Mouse (Mus musculus) midbrain, embryonic 10.5 days (tissue): ENCODE data around the gene Tmem59l. TPM values are rescaled to one million over a fixed set of nuclear protein-coding genes. Genes with fewer than 3 reads are reported as not detected.
"Not testable (repeated sequence)": the region's sequence is repeated elsewhere in the genome, so short reads cannot be mapped to it uniquely, and the experiment has no call there.

Experiments
- DNase-seq: peaks from one replicate; pipeline ENCODE4 v3.0.0-alpha.2; 2017; ENCODE audit warnings: low spot score
- H3K27ac ChIP-seq: fragments of 300-500 bp; sonication (generic); replicated peaks from 2 replicates; pipeline ENCODE4 v1.5.1; 2016; ENCODE audit warnings: mild to moderate bottlenecking
- H3K27me3 ChIP-seq: fragments of 300-500 bp; sonication (generic); 2 replicates; pipeline ENCODE4 v1.6.1; 2016; ENCODE audit warnings: low read depth, mild to moderate bottlenecking; ENCODE audit not compliant: poor library complexity, severe bottlenecking
- H3K36me3 ChIP-seq: fragments of 300-500 bp; sonication (generic); 2 replicates; pipeline ENCODE4 v1.6.1; 2016; ENCODE audit warnings: mild to moderate bottlenecking, moderate library complexity
- H3K4me1 ChIP-seq: fragments of 300-500 bp; sonication (generic); 2 replicates; pipeline ENCODE4 v1.6.1; 2016
- H3K4me3 ChIP-seq: fragments of 300-500 bp; sonication (generic); 2 replicates; pipeline ENCODE4 v1.5.1; 2016; ENCODE audit warnings: mild to moderate bottlenecking, moderate library complexity
- H3K9me3 ChIP-seq: fragments of 300-500 bp; sonication (generic); replicated peaks from 2 replicates; pipeline ENCODE4 v1.6.1; 2016; ENCODE audit warnings: mild to moderate bottlenecking
- WGBS: fragments of 180-500 bp; shearing (Covaris S2); methylation state at CpG from one replicate; pipeline ENCODE4 v1.1.7; 2016; 5-methylcytosine and 5-hydroxymethylcytosine counted together
- polyA plus RNA-seq: library from polyadenylated mRNA; unstranded; fragments of >200 nt; fragmentation: Nextera tagmentation; extraction: Ambion mirVana; gene quantifications from 2 replicates; pipeline ENCODE4 v1.2.1, GENCODE M21; 2016

Tmem59l gene
- polyA plus RNA-seq, 1 experiment from 2014 or later: 7.9 TPM

DNA sequence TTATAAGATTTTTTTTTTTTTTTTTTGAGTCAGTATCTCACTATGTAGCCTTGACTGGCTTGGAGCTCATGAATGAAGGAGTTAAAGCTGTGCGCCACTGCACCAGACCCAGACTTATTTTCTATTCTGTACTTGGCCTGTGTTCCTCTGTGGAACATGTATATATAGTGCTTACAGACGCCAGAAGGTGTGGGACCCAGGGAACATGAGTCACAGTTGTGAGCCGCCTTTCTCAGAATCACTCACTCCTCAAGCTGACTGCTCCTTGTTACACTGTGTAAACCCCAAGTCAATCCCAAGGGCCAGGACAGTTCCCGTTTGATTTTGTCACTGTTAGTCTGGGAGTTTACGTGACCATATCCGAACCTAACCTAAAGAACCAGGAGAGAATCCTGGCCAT, 31.9 kb upstream of the Tmem59l start:
- Histone ChIP-seq H3K4me1 (peaks cover 24% of the 10 kb centered on the region), H3K27me3 (no peaks in the 10 kb centered on the region), H3K27ac (no peak overlapping the region), H3K9me3 (no peaks in the 10 kb centered on the region), H3K36me3 (peaks cover 58% of the 10 kb centered on the region), H3K4me3 (no peak overlapping the region)
- no peak for DNase-seq
- WGBS: 90% methylated on average over 6 of the region's 6 CpGs

DNA sequence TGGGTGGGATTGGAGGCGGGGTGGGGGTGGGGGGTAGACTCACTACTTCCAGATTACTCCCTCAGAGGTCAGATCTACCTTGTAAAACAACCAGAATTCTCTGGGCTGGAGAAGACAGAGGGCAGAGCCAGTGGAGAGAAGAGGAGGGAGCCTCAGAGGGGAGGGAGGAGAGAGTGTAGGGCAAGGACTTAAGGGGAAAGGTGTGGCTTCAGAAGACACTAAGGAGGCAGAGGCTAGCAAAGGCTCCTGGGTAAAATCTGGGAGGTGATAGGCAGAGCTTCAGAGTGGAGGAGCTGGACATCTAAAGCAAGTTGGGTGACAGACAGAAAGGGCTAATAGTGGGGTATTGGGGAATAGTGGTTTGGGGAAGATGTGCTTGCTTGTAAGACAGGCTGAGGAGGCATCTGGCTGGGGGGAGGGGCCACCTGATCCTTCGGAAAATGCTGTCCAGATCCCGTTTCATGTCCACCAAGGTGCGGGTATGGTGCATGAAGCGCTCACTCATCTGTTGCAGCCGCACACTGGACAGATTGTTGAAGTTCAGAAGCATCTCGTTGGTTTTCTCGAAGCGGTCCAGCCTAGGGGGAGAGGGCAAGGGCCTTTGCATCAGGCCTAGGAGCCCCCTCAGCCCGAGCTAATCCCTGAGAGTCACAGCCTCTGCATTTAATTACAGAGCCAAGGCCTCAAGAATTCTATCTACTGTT, 30.9 kb upstream of the Tmem59l start:
- Histone ChIP-seq H3K36me3 (peaks cover 68% of the 10 kb centered on the region), H3K27me3 (no peaks in the 10 kb centered on the region), H3K27ac (no peak overlapping the region), H3K9me3 (no peaks in the 10 kb centered on the region), H3K4me3 (no peak overlapping the region), H3K4me1 (peaks cover 17% of the 10 kb centered on the region)
- 80% methylated on average over 10 of the region's 10 CpGs for WGBS
- no peak for DNase-seq

DNA sequence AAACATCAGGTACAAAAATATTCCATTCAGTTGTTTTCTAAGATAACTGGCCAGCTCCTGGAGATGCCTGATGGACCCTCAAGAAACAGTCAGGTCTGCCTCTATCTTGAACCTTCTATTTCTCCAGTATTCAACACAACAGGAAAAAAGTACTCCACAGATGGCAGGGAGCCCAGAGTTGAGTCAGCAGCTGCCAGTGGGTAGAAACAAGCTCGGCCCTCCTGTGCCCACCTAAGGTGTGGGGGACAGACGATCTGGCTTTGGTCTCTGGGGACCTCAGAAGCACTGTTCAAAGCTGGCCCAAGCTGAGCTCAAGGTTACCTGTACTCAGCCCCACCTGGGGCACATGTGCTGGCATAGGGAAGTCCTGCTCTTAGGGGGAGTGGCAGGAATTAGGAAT, 26.3 kb upstream of the Tmem59l start:
- H3K27ac ChIP-seq: no peak overlapping the region
- peaks cover 73% of the 10 kb centered on the region for H3K36me3 ChIP-seq
- H3K4me3 ChIP-seq: no peak overlapping the region
- no peak for DNase-seq
- peaks cover 27% of the 10 kb centered on the region for H3K4me1 ChIP-seq
- no peaks in the 10 kb centered on the region for H3K9me3 ChIP-seq
- no peaks in the 10 kb centered on the region for H3K27me3 ChIP-seq
- WGBS: 93% methylated on average over 2 of the region's 2 CpGs

DNA sequence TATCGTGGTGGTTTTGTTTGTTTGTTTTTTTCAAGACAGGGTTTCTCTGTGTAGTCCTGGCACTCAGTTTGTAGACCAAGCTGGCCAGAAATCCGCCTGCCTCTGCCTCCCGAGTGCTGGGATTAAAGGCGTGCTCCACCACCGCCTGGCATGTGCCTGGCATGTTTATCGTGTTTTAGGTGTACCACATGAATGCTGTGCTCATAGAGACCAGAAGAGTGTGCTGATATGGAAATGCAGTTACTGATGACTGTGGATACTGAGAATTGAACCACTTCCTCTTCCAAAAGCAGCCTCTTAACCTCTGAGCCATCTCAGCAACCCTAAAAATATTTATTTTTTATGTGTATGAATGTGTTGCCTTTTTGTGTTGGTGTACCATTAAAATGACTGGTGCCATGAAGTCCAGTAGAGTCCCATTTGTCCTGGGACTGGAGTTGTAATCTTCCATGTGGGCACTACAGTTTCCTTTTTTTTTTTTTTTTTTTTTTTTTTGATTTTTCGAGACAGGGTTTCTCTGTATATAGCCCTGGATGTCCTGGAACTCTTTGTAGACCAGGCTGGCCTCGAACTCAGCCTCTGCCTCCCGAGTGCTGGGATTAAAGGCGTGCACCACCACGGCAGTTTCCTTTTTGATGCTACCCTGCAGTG, 25.2 kb upstream of the Tmem59l start:
- H3K9me3 ChIP-seq: no peaks in the 10 kb centered on the region
- H3K36me3 ChIP-seq: peaks cover 72% of the 10 kb centered on the region
- 93% methylated on average over 11 of the region's 11 CpGs for WGBS
- H3K4me1 ChIP-seq: peaks cover 30% of the 10 kb centered on the region
- H3K27me3 ChIP-seq: no peaks in the 10 kb centered on the region
- H3K4me3 ChIP-seq: 0 out of 2 replicates have a peak overlapping the region, but pooled peaks have one; percentile 98
- DNase-seq: no peak
- H3K27ac ChIP-seq: no peak overlapping the region

DNA sequence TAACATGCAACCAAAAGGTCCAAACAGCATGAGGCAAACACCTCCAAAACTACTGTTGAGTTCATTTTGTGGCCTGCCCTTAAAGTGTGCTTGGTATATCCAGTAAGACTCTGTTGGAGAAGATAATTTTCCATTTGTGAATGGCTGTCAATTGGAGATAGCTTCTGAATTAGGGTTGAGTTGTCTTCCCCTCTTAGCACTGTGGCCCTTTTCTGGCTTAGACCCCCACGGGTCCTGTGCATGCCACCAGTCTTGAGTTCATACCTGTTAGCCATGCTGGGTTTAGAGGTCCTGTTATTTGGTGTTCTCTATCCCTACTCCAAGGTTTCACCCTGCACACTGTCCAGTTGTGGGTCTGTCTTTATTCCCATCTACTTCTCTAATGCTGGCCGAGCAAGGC, 24.6 kb upstream of the Tmem59l start:
- Histone ChIP-seq H3K36me3 (peaks cover 75% of the 10 kb centered on the region), H3K4me3 (peak overlapping the region; percentile 98; the same call in 1 of the 2 replicates), H3K4me1 (peaks cover 35% of the 10 kb centered on the region), H3K27me3 (no peaks in the 10 kb centered on the region), H3K9me3 (no peaks in the 10 kb centered on the region), H3K27ac (no peak overlapping the region)
- DNase-seq: no peak
- 95% methylated on average over 2 of the region's 2 CpGs for WGBS

DNA sequence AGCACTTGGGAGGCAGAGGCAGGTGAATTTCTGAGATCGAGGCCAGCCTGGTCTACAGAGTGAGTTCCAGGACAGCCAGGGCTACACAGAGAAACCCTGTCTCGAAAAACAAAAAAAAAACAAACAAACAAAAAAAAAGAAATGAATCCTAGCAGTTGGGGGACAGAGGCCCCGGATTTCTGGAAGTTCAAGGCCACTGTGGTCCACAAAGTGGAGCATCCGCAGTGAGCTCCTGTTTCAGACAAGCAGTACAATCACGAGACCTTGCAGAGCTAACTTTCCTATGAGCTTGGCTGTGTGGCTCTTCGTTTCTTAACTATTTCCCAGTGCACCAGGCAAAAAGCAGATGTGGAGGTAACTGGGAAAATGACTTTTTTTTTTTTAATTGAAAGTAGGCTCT, 24.0 kb upstream of the Tmem59l start:
- Histone ChIP-seq H3K36me3 (peaks cover 69% of the 10 kb centered on the region), H3K27ac (peak overlapping the region; percentile 96), H3K4me1 (peaks cover 38% of the 10 kb centered on the region), H3K4me3 (peak overlapping the region; percentile 98)
- DNase-seq, H3K9me3 ChIP-seq, H3K27me3 ChIP-seq: not testable (repeated sequence)
- WGBS: 84% methylated on average over 6 of the region's 6 CpGs

DNA sequence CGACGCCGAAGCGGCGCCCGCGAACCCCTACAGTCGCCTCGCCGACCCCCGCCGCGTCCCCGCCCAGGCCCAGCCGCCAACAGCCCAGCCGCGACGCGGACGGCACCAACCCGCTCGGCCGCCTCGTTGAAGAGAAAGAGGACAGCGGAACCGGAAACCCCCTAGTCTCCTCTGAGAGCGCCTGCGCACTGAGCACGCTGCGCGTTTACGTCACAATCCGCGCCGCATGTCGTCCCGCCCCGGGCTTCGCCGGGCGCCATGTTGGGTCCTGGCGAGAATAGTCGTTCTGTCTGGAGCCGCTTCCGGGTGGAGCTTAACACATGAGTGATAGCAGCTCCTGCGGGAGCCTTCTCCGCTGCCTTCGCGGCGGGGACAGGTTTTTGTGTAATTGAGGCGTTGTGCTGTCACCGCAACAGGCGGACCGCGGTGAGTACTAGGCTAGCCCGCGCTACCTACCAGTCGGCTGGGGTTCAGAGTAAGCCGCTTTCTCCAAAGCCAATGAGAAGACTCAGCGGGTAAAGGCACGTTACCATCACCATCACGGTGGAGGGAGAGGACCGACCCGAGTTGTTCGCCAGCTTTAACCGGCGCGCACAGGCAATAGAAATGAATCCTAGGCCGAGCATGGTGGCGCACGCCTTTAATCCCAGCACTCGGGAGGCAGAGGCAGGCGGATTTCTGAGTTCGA, 23.2 kb upstream of the Tmem59l start, which contains the start of gene Uba52:
TSS of gene Uba52 (minus strand) at position 574 of the 688 bp plus-strand sequence.
- 1% methylated on average over 74 of the region's 74 CpGs for WGBS

DNA sequence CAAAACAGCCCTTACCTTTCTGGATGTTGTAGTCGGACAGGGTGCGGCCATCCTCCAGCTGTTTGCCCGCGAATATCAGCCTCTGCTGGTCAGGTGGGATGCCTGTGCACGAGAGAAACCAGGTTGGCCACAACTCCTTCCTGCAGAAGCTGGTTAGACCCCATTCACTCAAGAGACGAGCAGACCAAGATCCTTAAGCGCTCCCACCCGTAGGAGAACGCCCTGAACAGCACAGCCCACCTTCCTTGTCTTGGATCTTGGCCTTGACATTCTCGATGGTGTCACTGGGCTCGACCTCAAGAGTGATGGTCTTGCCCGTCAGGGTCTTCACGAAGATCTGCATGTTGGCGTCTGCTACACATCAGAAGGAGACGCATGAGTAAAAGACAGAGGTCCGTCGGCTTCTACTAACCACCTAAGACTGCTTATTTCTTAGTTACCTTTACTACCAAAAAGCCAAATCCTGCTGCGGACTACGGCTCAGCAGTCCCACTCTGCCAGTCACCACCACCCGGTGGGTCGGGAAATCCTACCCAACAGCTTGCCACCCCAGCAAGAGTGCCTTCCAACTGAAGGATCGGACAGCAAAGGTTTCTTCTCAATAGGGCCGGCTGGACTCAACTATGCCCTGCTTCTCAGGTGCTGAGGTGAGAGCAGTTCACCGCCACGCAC, 22.3 kb upstream of the Tmem59l start:
- H3K9me3 ChIP-seq: no peaks in the 10 kb centered on the region
- no peak for DNase-seq
- peak overlapping the region; percentile 96 for H3K27ac ChIP-seq
- H3K36me3 ChIP-seq: peaks cover 59% of the 10 kb centered on the region
- peaks cover 9% of the 10 kb centered on the region for H3K27me3 ChIP-seq
- WGBS: 19% methylated on average over 25 of the region's 25 CpGs
- H3K4me3 ChIP-seq: peak overlapping the region; percentile 98
- H3K4me1 ChIP-seq: peaks cover 55% of the 10 kb centered on the region

More for the DNA sequence above, 23.2 kb upstream of the Tmem59l start, which contains the start of gene Uba52:
- Histone ChIP-seq H3K27me3 (no peaks in the 10 kb centered on the region), H3K27ac (peak within 1 kb of the TSS; percentile 96), H3K36me3 (peaks cover 61% of the 10 kb centered on the region), H3K4me3 (peak within 1 kb of the TSS; percentile 98), H3K9me3 (no peaks in the 10 kb centered on the region), H3K4me1 (peaks cover 46% of the 10 kb centered on the region)
- peak; percentile 97 for DNase-seq

DNA sequence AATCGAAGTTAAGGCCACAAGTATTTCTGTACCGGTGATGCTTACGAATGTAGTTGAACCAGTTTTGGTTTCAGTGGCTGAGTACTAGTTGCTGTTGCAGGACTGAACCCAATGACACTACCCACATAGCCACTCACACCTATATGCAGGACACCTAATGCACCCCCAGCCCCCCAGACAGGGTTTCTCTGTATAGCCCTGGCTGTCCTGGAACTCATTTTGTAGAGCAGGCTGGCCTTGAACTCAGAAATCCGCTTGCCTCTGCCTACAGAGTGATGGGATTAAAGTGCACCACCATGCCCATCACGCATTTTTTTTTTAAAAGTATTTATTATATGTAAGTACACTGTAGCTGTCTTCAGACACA, 19.9 kb upstream of the Tmem59l start:
- Histone ChIP-seq H3K4me3 (peak overlapping the region; percentile 81), H3K4me1 (peaks cover 78% of the 10 kb centered on the region), H3K36me3 (peaks cover 45% of the 10 kb centered on the region), H3K9me3 (no peaks in the 10 kb centered on the region), H3K27ac (peak overlapping the region; percentile 97; the same call in 1 of the 2 replicates), H3K27me3 (peaks cover 33% of the 10 kb centered on the region)
- 62% methylated on average over 5 of the region's 5 CpGs for WGBS
- no peak for DNase-seq

DNA sequence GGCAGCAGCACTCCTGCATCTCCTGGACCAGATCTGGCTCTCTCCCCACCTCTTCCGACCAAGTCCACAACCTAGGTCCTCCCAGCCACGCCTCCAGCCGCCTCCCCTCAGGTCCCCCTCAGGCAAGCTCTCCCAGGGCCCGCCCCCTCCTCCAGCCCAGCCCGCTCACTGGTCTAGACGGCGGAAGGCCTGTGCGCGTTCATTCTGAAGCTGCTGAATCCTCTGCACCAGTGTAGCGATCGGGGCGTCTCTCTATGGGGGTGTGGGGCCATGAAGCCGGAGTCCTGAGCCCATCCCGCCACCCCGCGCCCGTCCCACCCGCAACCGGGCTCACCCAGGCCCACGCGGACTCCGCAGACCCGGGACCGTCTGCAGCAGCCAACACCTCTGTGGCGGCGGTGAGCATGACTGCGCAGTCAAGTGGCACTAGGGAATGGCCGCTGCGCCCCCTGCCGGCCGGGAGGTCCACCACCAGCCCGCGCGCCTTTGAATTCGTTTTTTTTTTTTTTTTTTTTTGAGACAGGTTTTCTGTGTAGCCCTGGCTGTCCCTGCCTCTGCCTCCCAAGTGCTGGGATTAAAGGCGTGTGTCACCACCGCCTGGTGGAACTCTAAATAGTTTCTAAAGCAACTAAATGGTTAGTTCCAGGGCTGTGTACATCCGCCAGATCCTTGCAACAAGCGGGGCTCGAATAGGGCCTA, 19.3 kb upstream of the Tmem59l start, which contains the start of gene Rex1bd:
TSS of gene Rex1bd (minus strand) at position 425 of the 699 bp plus-strand sequence.
- Histone ChIP-seq H3K9me3 (no peaks in the 10 kb centered on the region), H3K4me1 (peaks cover 78% of the 10 kb centered on the region), H3K27ac (peak within 1 kb of the TSS; percentile 97), H3K4me3 (peak within 1 kb of the TSS; percentile 81), H3K27me3 (peaks cover 38% of the 10 kb centered on the region), H3K36me3 (peaks cover 40% of the 10 kb centered on the region)
- 2% methylated on average over 40 of the region's 40 CpGs for WGBS
- DNase-seq: peak; percentile 97

DNA sequence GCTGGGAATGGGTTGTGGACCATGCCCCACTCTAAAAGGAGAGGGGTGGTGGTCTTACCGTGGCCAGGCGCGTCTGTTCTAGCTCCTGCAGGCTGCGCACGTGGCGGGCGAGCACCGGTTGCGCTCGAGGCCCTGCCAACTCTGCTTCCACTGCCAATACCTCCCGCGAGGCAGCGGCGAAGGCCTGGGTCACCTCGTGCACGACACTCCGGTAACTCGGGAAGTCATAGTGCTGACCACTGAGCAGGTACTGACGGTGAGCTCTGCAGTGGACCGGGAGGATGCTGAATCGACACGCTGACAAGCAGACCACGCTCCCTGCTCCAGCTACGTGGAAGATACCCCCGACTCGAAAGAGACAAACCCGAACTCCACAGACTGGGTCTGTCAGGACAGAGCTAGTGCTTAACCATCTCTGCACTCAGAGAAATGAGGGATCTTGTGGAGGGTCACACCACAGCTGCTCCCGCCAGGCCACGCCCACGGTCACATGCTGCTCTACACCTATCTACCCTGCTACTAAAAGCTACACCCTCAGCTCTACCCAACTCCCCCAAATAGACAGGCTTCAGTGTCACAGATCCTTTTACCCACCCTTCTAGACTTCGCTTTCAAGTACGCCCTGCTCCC, 18.7 kb upstream of the Tmem59l start:
- no peaks in the 10 kb centered on the region for H3K9me3 ChIP-seq
- H3K4me3 ChIP-seq: peak overlapping the region; percentile 81
- peaks cover 75% of the 10 kb centered on the region for H3K4me1 ChIP-seq
- peak overlapping the region; percentile 97 for H3K27ac ChIP-seq
- WGBS: 38% methylated on average over 32 of the region's 32 CpGs
- peaks cover 45% of the 10 kb centered on the region for H3K27me3 ChIP-seq
- DNase-seq: no peak
- H3K36me3 ChIP-seq: peaks cover 40% of the 10 kb centered on the region
